ENCODE assay signal across 15 mouse cellular contexts in genomic region chr1:136386914-136387313, GRCm38 (mm10).
"Had no signal": no experiment of that assay in that cellular context is flagged by ENCODE, and none has a peak within 500 bp of the region (broad histone marks: within the 10 kb centered on the region; RNA-seq: fewer than 3 reads in every experiment).

No protein-coding gene starts in this region.

- H3K9ac ChIP-seq: limb, embryonic 12.5 days; liver, embryonic 12.5 days; lung, embryonic 14.5 days; midbrain, embryonic 15.5 days; neural tube, embryonic 13.5 days; stomach, embryonic 15.5 days had no signal

- H3K4me1 ChIP-seq: liver, embryonic 12.5 days; midbrain, embryonic 10.5 days; midbrain, embryonic 15.5 days; neural tube, embryonic 13.5 days; stomach, embryonic 15.5 days had no signal

- H3K27me3 ChIP-seq: limb, embryonic 12.5 days; midbrain, embryonic 15.5 days; neural tube, embryonic 13.5 days; stomach, embryonic 15.5 days had no signal

- DNase-seq: kidney, adult 9 months; kidney, postnatal 10 days; kidney, postnatal 4 days; lung, embryonic 14.5 days; lung, postnatal 10 days; lung, postnatal 4 days; right cerebral cortex, postnatal 14 days; thymus, postnatal 36 days had no signal

- H3K9me3 ChIP-seq: limb, embryonic 12.5 days; liver, embryonic 12.5 days; midbrain, embryonic 10.5 days; midbrain, embryonic 15.5 days; neural tube, embryonic 13.5 days; stomach, embryonic 15.5 days had no signal

- H3K4me2 ChIP-seq: limb, embryonic 12.5 days; liver, embryonic 12.5 days; lung, embryonic 14.5 days; midbrain, embryonic 15.5 days; neural tube, embryonic 13.5 days; stomach, embryonic 15.5 days had no signal

- ATAC-seq: liver, embryonic 12.5 days; midbrain, embryonic 15.5 days had no signal

- H3K36me3 ChIP-seq: limb, embryonic 12.5 days; liver, embryonic 12.5 days; midbrain, embryonic 10.5 days; midbrain, embryonic 15.5 days; neural tube, embryonic 13.5 days; stomach, embryonic 15.5 days had no signal

- H3K27ac ChIP-seq: layer of hippocampus, adult 2 months; limb, embryonic 12.5 days; liver, embryonic 12.5 days; midbrain, embryonic 10.5 days; midbrain, embryonic 15.5 days; neural tube, embryonic 13.5 days; stomach, embryonic 15.5 days had no signal

- H3K4me3 ChIP-seq: layer of hippocampus, adult 2 months; limb, embryonic 12.5 days; liver, embryonic 12.5 days; midbrain, embryonic 10.5 days; midbrain, embryonic 15.5 days; neural tube, embryonic 13.5 days; stomach, embryonic 15.5 days had no signal
